Mouse (Mus musculus) MEL (cell line): ENCODE measurements around the gene Fkrp. TPM values are rescaled to one million over a fixed set of nuclear protein-coding genes. Genes with fewer than 3 reads are reported as not detected.

Experiments used
- DNase-seq: peaks from one replicate; pipeline ENCODE4 v3.0.0; 2011; ENCODE audit warnings: low read depth, low spot score
- H3K27ac ChIP-seq: 2 replicates; pipeline ENCODE4 v1.5.1; 2012; ENCODE audit warnings: low read depth, mild to moderate bottlenecking, control low read depth, low read length, moderate library complexity; ENCODE audit not compliant: control insufficient read depth
- H3K27me3 ChIP-seq, 2 experiments: fragments of 150-350 bp in 1 of 2; sonication (generic) in 1 of 2; 2 replicates each; pipeline ENCODE4 v1.6.1; 2012; ENCODE audit warnings: low read length in 2 of 2, mild to moderate bottlenecking in 2 of 2, improper control_type of control experiment in 1 of 2, moderate library complexity in 1 of 2; ENCODE audit not compliant: insufficient read depth in 2 of 2, control insufficient read depth in 1 of 2
- H3K36me3 ChIP-seq, 2 experiments: 2 replicates each; pipeline ENCODE4 v1.6.1; 2012 to 2014; ENCODE audit warnings: low read length in 2 of 2, improper control_type of control experiment in 1 of 2, inconsistent platforms in 1 of 2, mild to moderate bottlenecking in 1 of 2; ENCODE audit not compliant: insufficient read depth in 2 of 2, control insufficient read depth in 1 of 2
- H3K4me1 ChIP-seq, 2 experiments: fragments of 150-350 bp in 1 of 2; sonication (generic) in 1 of 2; 2 replicates each; pipeline ENCODE4 v1.6.1; 2012; ENCODE audit warnings: low read length in 2 of 2, improper control_type of control experiment in 1 of 2, mild to moderate bottlenecking in 1 of 2; ENCODE audit not compliant: insufficient read depth in 2 of 2, control insufficient read depth in 1 of 2
- H3K4me3 ChIP-seq, 2 experiments: fragments of 150-350 bp in 1 of 2; sonication (generic) in 1 of 2; 2 replicates each; pipeline ENCODE4 v1.5.1; 2012; ENCODE audit warnings: low read depth in 2 of 2, low read length in 2 of 2, mild to moderate bottlenecking in 2 of 2, moderate library complexity in 2 of 2, control low read depth in 1 of 2, improper control_type of control experiment in 1 of 2; ENCODE audit not compliant: control insufficient read depth in 1 of 2, insufficient read depth in 1 of 2
- H3K79me2 ChIP-seq: 2 replicates; pipeline ENCODE4 v1.6.1; 2012; ENCODE audit warnings: mild to moderate bottlenecking, low read length, moderate library complexity; ENCODE audit not compliant: control insufficient read depth, poor library complexity, insufficient read depth
- H3K9ac ChIP-seq: 2 replicates; pipeline ENCODE4 v1.6.1; 2012; ENCODE audit warnings: low read depth, mild to moderate bottlenecking, control low read depth, low read length, moderate library complexity; ENCODE audit not compliant: control insufficient read depth, poor library complexity, severe bottlenecking
- H3K9me3 ChIP-seq: fragments of 150-350 bp; sonication (generic); replicated peaks from 2 replicates; pipeline ENCODE4 v1.6.1; 2012; ENCODE audit warnings: mild to moderate bottlenecking, low read length, improper control_type of control experiment, moderate library complexity; ENCODE audit not compliant: insufficient read depth
- BHLHE40 ChIP-seq: IDR thresholded peaks from 2 replicates; pipeline ENCODE4 v1.6.1; 2012; ENCODE audit warnings: low read depth, mild to moderate bottlenecking, inconsistent platforms, low read length, improper control_type of control experiment, borderline replicate concordance
- CHD1 ChIP-seq: IDR thresholded peaks from 2 replicates; pipeline ENCODE4 v1.6.1; 2012; ENCODE audit warnings: low read depth, mild to moderate bottlenecking, inconsistent platforms, low read length, improper control_type of control experiment
- ELF1 ChIP-seq: IDR thresholded peaks from 2 replicates; pipeline ENCODE4 v1.6.1; 2014; ENCODE audit warnings: low read depth, mild to moderate bottlenecking, inconsistent platforms, low read length, improper control_type of control experiment, moderate library complexity
- ETS1 ChIP-seq: IDR thresholded peaks from 2 replicates; pipeline ENCODE4 v1.6.1; 2012; ENCODE audit warnings: low read depth, mild to moderate bottlenecking, inconsistent platforms, low read length, improper control_type of control experiment, moderate library complexity
- GABPA ChIP-seq: IDR thresholded peaks from 2 replicates; pipeline ENCODE4 v1.6.1; 2012; ENCODE audit warnings: low read depth, mild to moderate bottlenecking, inconsistent platforms, low read length, improper control_type of control experiment, moderate library complexity
- HCFC1 ChIP-seq: IDR thresholded peaks from 2 replicates; pipeline ENCODE4 v1.6.1; 2012; ENCODE audit warnings: low read depth, mild to moderate bottlenecking, inconsistent platforms, low read length, improper control_type of control experiment, moderate library complexity
- MAZ ChIP-seq: IDR thresholded peaks from 2 replicates; pipeline ENCODE4 v1.6.1; 2012; ENCODE audit warnings: low read depth, mild to moderate bottlenecking, inconsistent platforms, low read length, improper control_type of control experiment
- MXI1 ChIP-seq: IDR thresholded peaks from 2 replicates; pipeline ENCODE4 v1.6.1; 2011; ENCODE audit warnings: mild to moderate bottlenecking, low read depth, low read length, improper control_type of control experiment
- NRF1 ChIP-seq: IDR thresholded peaks from 2 replicates; pipeline ENCODE4 v1.6.1; 2014; ENCODE audit warnings: low read depth, mild to moderate bottlenecking, inconsistent platforms, low read length, improper control_type of control experiment, moderate library complexity; ENCODE audit not compliant: poor library complexity, insufficient read depth, severe bottlenecking
- POLR2A ChIP-seq, 2 experiments: IDR thresholded peaks; 2 replicates each; pipeline ENCODE4 v1.6.1; 2011 to 2012; ENCODE audit warnings: low read length in 2 of 2, mild to moderate bottlenecking in 2 of 2, control low read depth in 1 of 2, improper control_type of control experiment in 1 of 2, low read depth in 1 of 2, moderate library complexity in 1 of 2; ENCODE audit not compliant: control insufficient read depth in 1 of 2, insufficient read depth in 1 of 2, poor library complexity in 1 of 2
- POLR2AphosphoS5 ChIP-seq: IDR thresholded peaks from 2 replicates; pipeline ENCODE4 v1.6.1; 2012; ENCODE audit warnings: low read depth, borderline replicate concordance, mild to moderate bottlenecking, inconsistent platforms, low read length, moderate library complexity, mixed read lengths
- RAD21 ChIP-seq: IDR thresholded peaks from 2 replicates; pipeline ENCODE4 v1.6.1; 2011; ENCODE audit warnings: mild to moderate bottlenecking, low read depth, low read length, improper control_type of control experiment
- RCOR1 ChIP-seq: IDR thresholded peaks from 2 replicates; pipeline ENCODE4 v1.6.1; 2012; ENCODE audit warnings: low read depth, mild to moderate bottlenecking, inconsistent platforms, low read length, improper control_type of control experiment
- TAL1 ChIP-seq: IDR thresholded peaks from 2 replicates; pipeline ENCODE4 v1.6.1; 2012; ENCODE audit warnings: mild to moderate bottlenecking, inconsistent platforms, low read length, moderate library complexity, mixed read lengths
- TBP ChIP-seq: IDR thresholded peaks from 2 replicates; pipeline ENCODE4 v1.8.0; 2011; ENCODE audit warnings: low read depth, low read length, improper control_type of control experiment
- ZMIZ1 ChIP-seq: IDR thresholded peaks from 2 replicates; pipeline ENCODE4 v1.6.1; 2012; ENCODE audit warnings: low read depth, mild to moderate bottlenecking, inconsistent platforms, low read length, improper control_type of control experiment, moderate library complexity
- ZNF384 ChIP-seq: IDR thresholded peaks from 2 replicates; pipeline ENCODE4 v1.6.1; 2012; ENCODE audit warnings: low read depth, mild to moderate bottlenecking, inconsistent platforms, low read length, improper control_type of control experiment
- polyA plus RNA-seq, 2 experiments: library from polyadenylated mRNA; stranded (reverse) in 1 of 2; unstranded in 1 of 2; fragments of >175 nt in 1 of 2; fragments of >200 nt in 1 of 2; gene quantifications; 2 replicates each; pipeline versions ENCODE4 v1.2.1 to v1.2.4; 2012; ENCODE audit warnings: low replicate concordance in 2 of 2, low read depth in 1 of 2; ENCODE audit not compliant: insufficient read length in 2 of 2, insufficient read depth in 1 of 2, missing spikeins in 1 of 2
- total RNA-seq: library from RNA; depleted of rRNA; stranded (reverse); fragments of 300-350 nt; gene quantifications from 2 replicates; pipeline ENCODE4 v1.2.3, GENCODE M21; 2012; rRNA removed

Gene Fkrp
- total and polyA plus RNA-seq, 3 experiments: 15.9 to 19.2 TPM; not detected in 1

GRCm38 (mm10) chr7:16761630-16762029, 54.9 kb downstream of the Fkrp start:
- no peak overlapping the region for H3K27ac ChIP-seq
- H3K4me1 ChIP-seq: no peaks in the 10 kb centered on the region
- H3K27me3 ChIP-seq: no peaks in the 10 kb centered on the region
- DNase-seq: no peak
- H3K4me3 ChIP-seq: no peak overlapping the region
- TF ChIP-seq RCOR1 (no peak), CHD1 (no peak), ZMIZ1 (no peak), HCFC1 (no peak), ELF1 (no peak), ETS1 (no peak), TAL1 (no peak), MXI1 (no peak), TBP (no peak), RAD21 (no peak), BHLHE40 (no peak), ZNF384 (no peak), GABPA (no peak), NRF1 (no peak), POLR2A (IDR thresholded peaks at IDR 0.05; ENCODE audit: control insufficient read depth in 1 of 2, insufficient read depth in 1 of 2, low read depth in 1 of 2, low read length in 2 of 2, poor library complexity in 1 of 2) (no peak)
- H3K79me2 ChIP-seq: no peaks in the 10 kb centered on the region
- H3K9ac ChIP-seq: no peak overlapping the region
- H3K36me3 ChIP-seq: no peaks in the 10 kb centered on the region
- H3K9me3 ChIP-seq: no peaks in the 10 kb centered on the region

GRCm38 (mm10) chr7:16761005-16761481, 55.5 kb downstream of the Fkrp start:
- Histone ChIP-seq H3K4me3 (no peak overlapping the region), H3K4me1 (no peaks in the 10 kb centered on the region), H3K79me2 (no peaks in the 10 kb centered on the region), H3K27ac (no peak overlapping the region), H3K27me3 (no peaks in the 10 kb centered on the region), H3K36me3 (no peaks in the 10 kb centered on the region), H3K9ac (no peak overlapping the region), H3K9me3 (no peaks in the 10 kb centered on the region)
- no peak for TF ChIP-seq NRF1
- no peak for TF ChIP-seq POLR2AphosphoS5
- DNase-seq: no peak

DNA sequence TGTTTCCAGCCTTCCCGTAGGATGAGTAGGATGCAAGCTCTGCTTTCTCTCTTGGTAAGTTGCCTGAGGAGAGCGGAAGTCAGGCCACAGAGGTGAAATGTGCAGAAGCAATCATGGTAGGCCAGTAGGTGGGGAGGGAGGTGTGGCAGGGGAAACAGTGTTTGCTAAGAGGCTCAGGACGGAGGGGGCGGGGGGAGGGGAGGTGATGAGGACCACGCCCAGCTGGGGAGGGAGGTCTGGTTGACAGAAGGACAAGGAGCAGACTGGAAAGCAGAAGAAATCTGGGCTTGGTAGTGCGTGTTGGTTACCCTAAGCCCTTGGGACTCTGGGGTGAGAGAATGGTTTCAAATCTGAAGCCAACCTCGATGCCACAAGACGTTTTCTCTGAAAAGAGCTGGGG, 56.2 kb downstream of the Fkrp start:
- peaks cover 0 to 7% of the 10 kb centered on the region in 2 experiments; a peak in 3 of 4 replicates for H3K4me1 ChIP-seq
- no peaks in the 10 kb centered on the region for H3K27me3 ChIP-seq
- H3K79me2 ChIP-seq: no peaks in the 10 kb centered on the region
- H3K9me3 ChIP-seq: no peaks in the 10 kb centered on the region
- DNase-seq: peak; percentile 62
- H3K4me3 ChIP-seq: no peak overlapping the region
- H3K9ac ChIP-seq: no peak overlapping the region
- TF ChIP-seq MAZ (no peak), CHD1 (no peak), ZMIZ1 (no peak)
- H3K36me3 ChIP-seq: peaks cover 0 to 2% of the 10 kb centered on the region in 2 experiments; a peak in 2 of 4 replicates
- H3K27ac ChIP-seq: no peak overlapping the region

Other genes with a start within 250 kb of the Fkrp start
- 6.7 and 7.4 TPM in 2 replicates for gene Arhgap35, start 201.7 kb downstream of the Fkrp start, total RNA-seq
- gene Arhgap35, start 201.7 kb downstream of the Fkrp start, polyA plus RNA-seq: 10 to 100 TPM in 1 of 2 experiments, not detected in 1; 13.4 TPM
- not detected in 2 replicates for gene Ceacam15, start 141.0 kb downstream of the Fkrp start, total RNA-seq
- not detected for gene Ceacam15, start 141.0 kb downstream of the Fkrp start, polyA plus RNA-seq
- gene Ceacam9, start 94.8 kb downstream of the Fkrp start, total RNA-seq: not detected in 2 replicates
- not detected for gene Ceacam9, start 94.8 kb downstream of the Fkrp start, polyA plus RNA-seq
- gene Ap2s1, start 78.3 kb downstream of the Fkrp start, total RNA-seq: 279 and 288 TPM in 2 replicates
- 100 to 1,000 TPM in 1 of 2 experiments, not detected in 1; 297 TPM for gene Ap2s1, start 78.3 kb downstream of the Fkrp start, polyA plus RNA-seq
- 72.0 and 88.6 TPM in 2 replicates for gene Slc1a5, start 35.4 kb downstream of the Fkrp start, total RNA-seq
- 100 to 1,000 TPM in 1 of 2 experiments, not detected in 1; 180 TPM for gene Slc1a5, start 35.4 kb downstream of the Fkrp start, polyA plus RNA-seq
- gene Strn4, start 843 bp downstream of the Fkrp start, total RNA-seq: 54.7 and 55.8 TPM in 2 replicates
- gene Strn4, start 843 bp downstream of the Fkrp start, polyA plus RNA-seq: 10 to 100 TPM in 1 of 2 experiments, not detected in 1; 93.5 TPM
- 2.1 and 2.9 TPM in 2 replicates for gene Prkd2, start 26.2 kb upstream of the Fkrp start, total RNA-seq
- 1 to 10 TPM in 1 of 2 experiments, not detected in 1; 8.7 TPM for gene Prkd2, start 26.2 kb upstream of the Fkrp start, polyA plus RNA-seq
- gene Dact3, start 58.6 kb upstream of the Fkrp start, total RNA-seq: 0.31 and 0.49 TPM in 2 replicates
- 1 to 10 TPM in 1 of 2 experiments, not detected in 1; 2.1 TPM for gene Dact3, start 58.6 kb upstream of the Fkrp start, polyA plus RNA-seq
- gene Gng8, start 75.1 kb upstream of the Fkrp start, total RNA-seq: 0.39 TPM in 1 of 2 replicates, not detected in the other
- gene Gng8, start 75.1 kb upstream of the Fkrp start, polyA plus RNA-seq: 1 to 10 TPM in 1 of 2 experiments, not detected in 1; 2.2 TPM
- 19.6 and 22.8 TPM in 2 replicates for gene Ptgir, start 89.8 kb upstream of the Fkrp start, total RNA-seq
- 10 to 100 TPM in 1 of 2 experiments, not detected in 1; 23.7 TPM for gene Ptgir, start 89.8 kb upstream of the Fkrp start, polyA plus RNA-seq
- gene Calm3, start 107.4 kb upstream of the Fkrp start, total RNA-seq: 450 and 482 TPM in 2 replicates
- 1,000 to 10,000 TPM in 1 of 2 experiments, 100 to 1,000 TPM in 1; 515 to 1,030 TPM for gene Calm3, start 107.4 kb upstream of the Fkrp start, polyA plus RNA-seq
- not detected in 2 replicates for gene Pnmal2, start 128.0 kb upstream of the Fkrp start, total RNA-seq
- gene Pnmal2, start 128.0 kb upstream of the Fkrp start, polyA plus RNA-seq: under 1 TPM in 1 of 2 experiments, not detected in 1; 0.07 TPM
- 0.19 and 0.23 TPM in 2 replicates for gene Pnmal1, start 142.9 kb upstream of the Fkrp start, total RNA-seq
- under 1 TPM in 1 of 2 experiments, not detected in 1; 0.53 TPM for gene Pnmal1, start 142.9 kb upstream of the Fkrp start, polyA plus RNA-seq
- not detected in 2 replicates for gene Gm42372, start 166.4 kb upstream of the Fkrp start, total RNA-seq
- under 1 TPM in 1 of 2 experiments, not detected in 1; 0.42 TPM for gene Gm42372, start 166.4 kb upstream of the Fkrp start, polyA plus RNA-seq
- not detected in 2 replicates for gene Ccdc8, start 176.0 kb upstream of the Fkrp start, total RNA-seq
- under 1 TPM in 1 of 2 experiments, not detected in 1; 0.11 TPM for gene Ccdc8, start 176.0 kb upstream of the Fkrp start, polyA plus RNA-seq
- gene Ppp5c, start 211.2 kb upstream of the Fkrp start, total RNA-seq: 94.2 and 101 TPM in 2 replicates
- 100 to 1,000 TPM; 178 to 249 TPM for gene Ppp5c, start 211.2 kb upstream of the Fkrp start, polyA plus RNA-seq
- 8.0 and 9.6 TPM in 2 replicates for gene Hif3a, start 245.7 kb upstream of the Fkrp start, total RNA-seq
- gene Hif3a, start 245.7 kb upstream of the Fkrp start, polyA plus RNA-seq: 10 to 100 TPM in 1 of 2 experiments, not detected in 1; 37.9 TPM